Mouse (Mus musculus) embryo, embryonic 11 days (tissue): ENCODE results near the gene Rps25.
A peak's percentile ranks its signal among the peaks of the same experiment; 100 is the strongest.

Source experiments
- DNase-seq: peaks from one replicate; pipeline ENCODE4 v3.0.0-alpha.2; 2015

Gene Rps25

GRCm38 (mm10) chr9:44457035-44457742 is 50.2 kb downstream of the Rps25 start:
- DNase-seq, result peak; percentile 92
